Mouse (Mus musculus) adrenal gland, postnatal 25 days (tissue): ENCODE measurements at regions not wholly inside any gene's neighbourhood (a gene's known extent, or its start where the extent isn't known, plus 50 kb on each side); places are given as distances from the start of the nearest gene placed in this dataset.

Source experiments
- DNase-seq: peaks from one replicate; pipeline ENCODE4 v3.0.0; 2021; ENCODE audit warnings: mixed read lengths

DNA sequence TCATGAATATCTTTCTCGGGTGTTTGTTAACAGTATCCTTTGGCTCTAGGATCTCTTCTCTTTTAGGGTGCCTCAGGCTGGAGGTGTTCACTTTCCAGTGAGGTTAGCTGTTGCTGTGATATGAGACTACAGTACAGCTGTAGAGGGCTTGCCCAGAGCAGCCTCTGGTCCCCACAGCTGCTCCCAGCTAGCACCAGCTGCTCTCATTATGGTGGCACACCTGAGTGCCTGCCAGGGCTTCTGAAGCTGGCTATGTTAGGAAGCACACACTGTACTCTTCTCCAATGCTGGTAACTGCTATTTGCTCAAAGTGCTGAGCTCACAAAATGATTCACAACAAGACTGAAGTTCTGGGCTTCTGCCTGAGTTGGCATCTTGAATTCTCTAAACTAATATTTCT is 154.7 kb downstream of the Foxo1 start:
- DNase-seq: no peak

DNA sequence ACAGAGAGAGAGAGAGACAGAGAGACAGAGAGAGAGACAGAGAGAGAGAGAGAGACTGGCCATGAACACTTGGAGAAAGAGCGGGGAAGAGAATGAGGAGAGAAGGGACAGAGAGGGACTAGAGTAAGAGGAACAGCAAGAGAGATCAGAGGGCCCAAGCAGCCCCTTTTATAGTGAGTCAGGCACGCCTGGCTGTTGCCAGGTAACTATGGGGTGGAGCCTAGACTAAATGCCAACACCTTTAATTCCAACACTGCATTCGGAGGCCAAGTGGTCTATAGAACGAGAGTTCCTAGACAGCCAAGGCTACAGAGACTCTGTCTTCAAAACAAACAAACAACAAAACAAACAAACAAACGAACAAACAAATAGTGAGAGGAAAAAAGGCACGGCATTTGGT is 148.1 kb downstream of the Foxo1 start:
- DNase-seq: no peak

DNA sequence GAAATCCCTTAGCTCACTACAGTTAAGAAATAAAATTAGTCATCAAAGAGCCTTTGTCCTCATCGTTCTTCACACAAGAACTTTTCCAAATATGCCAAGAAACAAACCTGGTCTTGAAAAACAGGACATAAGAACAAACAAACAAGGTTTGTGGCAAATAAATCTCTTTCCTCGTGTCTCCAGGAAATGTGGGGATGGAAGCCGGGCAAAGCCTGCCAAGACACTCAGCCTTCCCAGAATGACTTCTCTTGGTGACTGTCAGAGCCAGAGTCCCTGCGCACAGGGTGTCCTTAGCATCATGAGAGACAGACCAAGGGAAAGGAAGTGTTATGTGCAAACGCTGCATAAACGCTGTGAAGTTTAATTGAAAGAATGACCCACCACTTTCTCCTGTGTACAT is 147.2 kb downstream of the Foxo1 start:
- DNase-seq: no peak

DNA sequence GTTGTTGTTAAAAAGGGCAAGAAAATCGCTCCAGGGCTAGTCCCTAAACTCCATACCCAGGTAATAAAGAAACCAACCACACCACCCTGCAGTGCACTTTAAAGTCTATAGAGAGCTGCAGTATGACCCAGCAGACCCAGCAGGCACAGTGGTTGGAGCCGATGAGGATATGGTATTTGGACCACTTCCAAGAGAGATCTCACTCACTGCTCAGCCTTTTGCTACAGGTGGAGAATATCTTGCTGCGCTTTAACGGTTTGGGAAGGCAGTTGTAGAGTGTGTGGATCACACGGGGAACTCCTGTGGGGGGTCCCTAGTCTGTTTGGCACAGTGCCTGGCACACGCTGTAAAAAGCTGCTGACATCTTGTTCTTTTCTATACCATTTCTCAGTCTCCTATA is 145.9 kb downstream of the Foxo1 start:
- DNase-seq: no peak

DNA sequence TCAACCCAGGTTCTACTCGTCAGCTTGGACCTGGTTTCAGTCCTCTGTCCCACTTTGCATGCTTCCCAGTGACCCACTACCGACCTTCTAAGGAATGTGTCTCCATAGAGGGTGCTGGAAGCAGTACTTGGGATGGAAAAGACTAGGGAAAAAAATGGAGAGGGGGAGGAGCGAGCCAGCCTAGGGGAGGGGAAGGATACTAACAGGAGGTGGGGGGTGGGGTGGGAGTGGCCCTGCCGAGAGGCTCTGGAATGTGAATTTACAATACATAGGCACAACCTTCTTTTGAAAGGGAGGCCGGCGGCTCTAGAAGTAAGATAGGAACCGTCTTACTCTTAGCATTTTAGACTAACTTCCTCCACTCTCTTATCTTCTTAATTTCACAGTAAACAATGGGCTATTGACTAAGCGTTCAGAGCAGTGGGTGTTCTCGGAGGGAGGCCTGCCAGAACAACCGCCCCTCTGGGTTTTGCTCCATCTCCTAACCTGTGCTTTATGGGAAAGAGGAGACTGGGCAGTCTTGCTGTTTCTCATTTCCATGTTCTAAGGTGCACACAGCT is 145.1 kb downstream of the Foxo1 start:
- no peak for DNase-seq

DNA sequence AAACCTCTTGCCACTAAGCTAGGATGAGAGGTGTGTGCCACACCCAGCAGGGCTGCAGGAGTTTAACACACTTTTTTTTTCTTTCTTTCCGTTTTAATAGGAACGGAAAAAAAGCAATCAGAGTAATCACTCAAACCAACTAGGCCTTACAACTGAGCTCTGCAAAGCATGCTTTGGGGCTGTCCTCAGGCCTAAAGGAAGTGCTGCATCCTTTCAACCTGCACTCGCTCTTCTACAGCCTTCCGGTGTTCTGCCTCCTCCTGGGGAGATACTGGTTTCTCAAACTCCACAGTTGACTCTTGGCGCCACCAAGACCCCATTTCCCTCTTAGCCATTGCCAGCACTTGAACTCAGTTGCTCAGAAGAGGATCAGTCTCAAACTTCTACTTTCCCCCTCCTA is 143.2 kb downstream of the Foxo1 start:
- DNase-seq: no peak

DNA sequence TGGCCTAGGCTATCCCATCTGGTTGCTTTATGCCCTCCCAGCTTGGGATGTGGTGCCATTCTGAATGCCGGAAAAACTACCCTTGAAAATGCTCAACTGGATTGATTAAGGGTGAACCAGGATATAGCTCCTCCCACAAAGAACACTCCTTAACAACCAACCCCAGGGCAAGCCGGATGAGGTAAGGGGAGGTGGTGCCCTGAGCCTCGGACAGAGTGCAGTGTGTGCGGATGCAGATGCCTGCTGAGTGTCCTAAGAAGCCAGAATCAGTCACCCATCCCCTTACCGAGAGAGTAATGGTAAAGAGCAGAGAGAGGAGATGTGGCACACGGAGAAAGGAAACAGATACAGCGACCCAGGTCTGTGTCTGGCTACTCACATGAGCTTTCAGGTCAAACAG is 141.3 kb downstream of the Foxo1 start:
- DNase-seq: no peak

DNA sequence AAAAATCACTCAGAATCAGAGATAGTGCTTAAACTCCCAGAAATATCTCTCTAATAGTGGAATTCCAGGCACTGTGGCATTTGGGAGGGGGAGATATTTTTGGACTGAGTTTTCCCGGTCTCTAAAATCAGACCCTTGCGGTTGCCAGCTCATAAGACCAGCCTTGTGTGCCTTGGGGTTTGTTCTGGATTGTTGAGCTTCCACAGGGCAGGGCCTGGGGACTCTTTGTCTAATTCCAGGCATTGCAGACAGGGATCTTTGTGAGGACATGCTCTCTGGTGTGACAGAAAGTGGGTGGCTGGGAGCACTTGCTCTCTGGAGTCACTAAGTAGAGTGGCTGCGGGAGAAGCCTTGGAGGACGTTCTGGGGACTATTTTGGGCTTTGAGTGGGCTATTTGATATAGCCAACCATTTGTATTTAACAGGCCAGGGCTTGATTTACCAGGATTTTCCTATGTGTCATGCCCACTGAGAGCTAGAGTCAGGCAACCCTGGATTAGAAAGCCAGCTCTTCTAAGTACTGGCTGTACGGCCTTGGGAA is 138.7 kb downstream of the Foxo1 start:
- no peak for DNase-seq

DNA sequence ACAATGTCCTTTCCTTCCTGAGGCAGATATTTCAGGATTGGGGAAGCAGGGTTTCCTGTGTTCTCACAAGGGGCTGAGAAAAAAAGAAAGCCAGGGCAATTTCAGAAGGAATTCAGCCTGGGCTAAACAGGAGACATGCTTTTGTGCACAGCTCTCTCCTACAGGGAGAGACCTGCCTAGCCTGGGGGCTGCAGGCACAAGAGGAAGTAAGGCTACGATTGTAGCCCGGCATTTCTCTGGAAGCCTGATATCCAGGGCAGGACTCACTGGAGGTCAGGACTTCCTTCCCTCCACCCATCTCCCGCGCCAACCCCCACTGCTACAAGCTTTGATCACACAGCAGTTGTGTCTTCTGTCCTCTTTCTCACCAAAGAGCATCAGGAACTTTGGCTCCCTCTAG is 136.5 kb downstream of the Foxo1 start:
- peak; percentile 18 for DNase-seq

DNA sequence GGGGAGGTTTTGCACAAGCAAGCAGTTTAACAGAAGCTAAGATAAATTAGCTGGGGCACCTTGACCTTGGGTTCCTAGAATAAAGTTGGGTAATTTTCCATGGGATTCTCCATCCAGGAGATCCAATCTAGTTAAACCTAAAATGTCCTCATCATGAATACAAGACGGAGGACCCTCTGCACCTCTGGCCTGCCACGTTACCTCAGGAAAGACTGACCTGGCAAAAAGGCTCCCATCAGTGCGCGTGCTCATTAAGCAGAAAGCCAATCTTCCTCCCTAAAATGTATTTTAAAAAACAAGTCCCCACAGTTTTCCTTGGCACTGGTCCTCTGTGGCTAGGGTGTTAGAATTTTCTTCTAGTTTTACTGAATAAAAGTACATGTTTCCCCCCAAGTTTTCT is 134.9 kb downstream of the Foxo1 start:
- no peak for DNase-seq
